Mouse (Mus musculus): ENCODE results near the gene Atg14. TPM values are rescaled to one million over a fixed set of nuclear protein-coding genes. Genes with fewer than 3 reads are reported as not detected.
"Not testable (repeated sequence)": the region's sequence is repeated elsewhere in the genome, so short reads cannot be mapped to it uniquely, and the experiment has no call there.

Gene Atg14
- polyA plus RNA-seq, 1 experiment from 2014 or later: 18.8 TPM

DNA sequence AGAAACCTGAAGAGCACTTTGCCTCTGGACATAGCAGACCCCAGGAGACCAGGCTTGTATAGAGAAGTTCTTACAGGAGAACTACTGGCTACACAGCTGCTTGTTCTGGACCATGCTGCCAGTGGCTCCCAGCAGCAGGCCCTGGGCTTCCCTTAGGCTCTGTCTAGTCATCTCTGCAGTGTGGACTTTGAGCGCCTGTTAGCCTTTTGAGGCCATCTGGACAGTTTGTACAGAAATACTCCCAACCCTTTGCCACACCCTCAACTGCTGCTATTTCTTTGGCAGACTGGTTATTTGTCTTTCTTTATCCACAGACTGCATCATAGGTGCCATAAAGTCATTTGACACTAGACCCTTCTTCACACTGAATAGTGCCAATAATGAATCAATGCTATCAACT is 35.4 kb downstream of the Atg14 start:
- Histone ChIP-seq H3K4me2 (no peak overlapping the region), H3K9me3 (no peaks in the 10 kb centered on the region), H3K36me3 (replicated peaks) (peaks cover 12% of the 10 kb centered on the region), H3K9ac (no peak overlapping the region), H3K4me1 (peaks cover 5% of the 10 kb centered on the region), H3K27ac (no peak overlapping the region), H3K4me3 (replicated peaks) (no peak overlapping the region), H3K27me3 (no peaks in the 10 kb centered on the region)
- 100% methylated on average over 1 of the region's 1 CpGs for WGBS
- ATAC-seq (ENCODE audit: low FRiP score): no peak

DNA sequence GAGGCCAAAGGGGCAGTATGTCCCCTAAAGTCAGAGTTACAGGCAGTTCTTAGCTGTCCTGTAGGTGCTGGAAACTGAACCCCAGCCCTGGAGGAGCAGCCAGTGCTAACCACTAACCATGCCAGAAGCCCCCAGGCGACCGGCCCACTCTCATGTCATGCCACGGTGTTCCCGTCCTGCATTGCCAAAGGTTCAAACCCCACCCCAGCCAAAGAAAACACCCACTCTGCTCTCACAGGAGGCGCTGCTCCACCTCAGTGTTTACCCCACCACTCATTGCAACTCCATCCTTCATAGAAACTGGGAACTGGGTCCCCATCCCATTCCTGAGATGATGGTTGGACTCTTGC is 36.3 kb downstream of the Atg14 start:
- H3K27me3 ChIP-seq: no peaks in the 10 kb centered on the region
- H3K9me3 ChIP-seq: no peaks in the 10 kb centered on the region
- no peak overlapping the region for H3K4me2 ChIP-seq
- H3K4me3 ChIP-seq (replicated peaks): no peak overlapping the region
- no peak for ATAC-seq (ENCODE audit: low FRiP score)
- no peak overlapping the region for H3K27ac ChIP-seq
- H3K9ac ChIP-seq: no peak overlapping the region
- peaks cover 12% of the 10 kb centered on the region for H3K36me3 ChIP-seq (replicated peaks)
- H3K4me1 ChIP-seq: peaks cover 5% of the 10 kb centered on the region
- 85% methylated on average over 5 of the region's 5 CpGs for WGBS

DNA sequence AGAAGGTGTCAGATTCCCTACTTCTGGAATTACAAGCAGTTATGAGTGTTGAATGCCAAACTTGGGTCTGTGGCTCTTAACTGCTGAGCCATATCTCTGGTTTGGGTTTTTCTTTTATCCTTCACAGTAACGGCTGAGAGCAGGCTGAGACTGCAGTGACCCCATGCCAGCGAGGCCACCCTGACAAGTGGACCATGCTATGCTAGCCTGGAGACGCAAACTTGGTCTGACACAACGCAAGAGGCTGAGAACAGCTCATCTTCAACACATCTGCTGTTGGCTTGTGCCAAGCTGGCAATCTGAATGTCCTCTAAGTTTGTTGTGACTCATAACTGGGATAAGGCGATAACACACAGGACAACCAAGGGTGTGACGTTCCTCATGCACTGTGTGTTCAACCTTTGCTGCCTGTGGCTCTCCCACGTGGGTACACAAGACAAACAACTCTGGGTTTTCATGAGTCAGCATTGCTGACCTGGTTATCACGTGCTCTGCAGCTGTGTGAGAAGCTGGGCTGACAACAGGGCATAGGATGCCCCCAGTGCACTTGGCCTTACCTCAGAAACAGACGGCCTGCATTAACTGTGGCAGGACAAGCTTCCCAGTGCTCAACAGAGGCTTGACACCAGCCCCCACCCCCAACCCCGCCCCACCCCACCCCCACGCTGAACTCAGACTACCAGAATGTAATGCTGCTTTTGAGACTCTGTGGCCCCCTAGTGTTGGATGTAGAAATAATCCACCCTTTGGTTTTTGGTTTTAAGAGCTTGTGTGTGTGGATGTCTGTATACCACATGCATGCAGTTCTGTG is 36.9 kb downstream of the Atg14 start:
- ATAC-seq (ENCODE audit: low FRiP score): peak; percentile 72; the same call in 1 of the 2 replicates
- no peak overlapping the region for H3K4me3 ChIP-seq (replicated peaks)
- peaks cover 12% of the 10 kb centered on the region for H3K36me3 ChIP-seq (replicated peaks)
- H3K9me3 ChIP-seq: no peaks in the 10 kb centered on the region
- H3K27me3 ChIP-seq: no peaks in the 10 kb centered on the region
- H3K4me2 ChIP-seq: no peak overlapping the region
- H3K4me1 ChIP-seq: peaks cover 5% of the 10 kb centered on the region
- H3K9ac ChIP-seq: no peak overlapping the region
- peak overlapping the region; percentile 26; the same call in 1 of the 2 replicates for H3K27ac ChIP-seq
- WGBS: 55% methylated on average over 11 of the region's 11 CpGs

DNA sequence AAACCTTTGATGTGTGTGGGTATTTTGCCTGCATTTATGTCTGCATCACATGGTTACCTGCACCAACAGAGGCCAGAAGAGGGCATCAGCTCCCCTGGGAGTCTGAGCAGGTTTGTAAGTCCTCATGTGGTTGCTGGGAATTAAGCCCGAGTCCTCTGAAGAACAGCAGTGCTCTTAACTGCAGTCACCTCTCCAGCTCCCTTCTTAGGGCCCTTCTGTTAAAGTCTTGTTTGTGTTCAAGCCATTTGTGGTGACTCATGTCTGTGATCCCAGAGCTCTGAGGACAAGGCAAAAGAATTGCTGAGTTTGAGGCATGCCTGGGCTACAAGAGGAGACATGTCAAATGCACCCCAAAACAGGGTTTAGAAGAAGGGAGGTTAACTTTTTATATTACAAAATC is 38.0 kb downstream of the Atg14 start:
- no peaks in the 10 kb centered on the region for H3K9me3 ChIP-seq
- peaks cover 5% of the 10 kb centered on the region for H3K4me1 ChIP-seq
- no peak overlapping the region for H3K27ac ChIP-seq
- ATAC-seq (ENCODE audit: low FRiP score): no peak
- peaks cover 12% of the 10 kb centered on the region for H3K36me3 ChIP-seq (replicated peaks)
- H3K9ac ChIP-seq: no peak overlapping the region
- no peak overlapping the region for H3K4me3 ChIP-seq (replicated peaks)
- H3K27me3 ChIP-seq: no peaks in the 10 kb centered on the region
- no peak overlapping the region for H3K4me2 ChIP-seq
- 70% methylated on average over 1 of the region's 1 CpGs for WGBS

DNA sequence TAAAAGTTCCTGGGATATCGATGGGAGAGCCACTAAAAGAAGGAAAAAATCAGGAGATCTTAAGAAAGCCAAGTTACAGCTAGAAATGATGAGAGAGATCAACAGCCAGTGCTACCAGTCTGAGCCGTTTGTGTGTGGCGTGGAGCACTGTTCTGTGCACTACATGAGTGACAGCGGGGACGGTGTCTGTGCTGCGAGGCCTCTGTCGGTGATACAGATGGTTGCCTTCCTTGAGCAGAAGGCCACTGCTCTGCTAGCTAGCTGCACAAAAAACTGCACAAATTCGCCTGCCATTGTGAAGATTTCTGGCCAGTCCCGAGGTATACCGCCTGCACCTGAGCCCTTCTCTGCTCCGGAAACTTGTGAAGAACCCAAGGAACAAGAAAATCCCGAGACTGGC is 40.9 kb downstream of the Atg14 start:
- not testable (repeated sequence) for H3K9ac ChIP-seq; H3K27me3 ChIP-seq; H3K9me3 ChIP-seq; H3K4me3 ChIP-seq (replicated peaks); H3K4me2 ChIP-seq; H3K4me1 ChIP-seq; ATAC-seq (ENCODE audit: low FRiP score); H3K27ac ChIP-seq
- WGBS: 94% methylated on average over 12 of the region's 12 CpGs
- H3K36me3 ChIP-seq (replicated peaks): peaks cover 12% of the 10 kb centered on the region

DNA sequence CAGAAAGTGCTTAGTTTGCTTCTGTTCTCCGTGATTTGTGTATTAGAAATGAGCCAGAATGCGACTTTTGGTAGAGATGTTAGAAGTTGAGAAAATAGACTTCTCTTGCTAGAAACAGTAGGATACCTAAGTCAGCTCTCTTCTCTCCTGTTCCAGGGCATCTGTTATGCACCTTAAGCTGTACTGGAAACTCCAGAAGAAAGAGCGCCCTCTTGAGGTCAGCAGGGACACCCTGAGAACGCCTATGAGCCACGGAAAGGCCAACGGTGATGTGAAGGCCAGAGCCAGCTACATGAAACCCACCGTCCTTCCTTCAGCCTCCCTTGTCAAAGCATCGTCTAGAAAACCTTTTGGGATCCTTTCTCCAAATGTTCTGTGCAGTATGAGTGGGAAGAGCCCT is 41.4 kb downstream of the Atg14 start:
- WGBS: 41% methylated on average over 8 of the region's 8 CpGs
- peaks cover 12% of the 10 kb centered on the region for H3K36me3 ChIP-seq (replicated peaks)
- H3K27ac ChIP-seq: no peak overlapping the region

DNA sequence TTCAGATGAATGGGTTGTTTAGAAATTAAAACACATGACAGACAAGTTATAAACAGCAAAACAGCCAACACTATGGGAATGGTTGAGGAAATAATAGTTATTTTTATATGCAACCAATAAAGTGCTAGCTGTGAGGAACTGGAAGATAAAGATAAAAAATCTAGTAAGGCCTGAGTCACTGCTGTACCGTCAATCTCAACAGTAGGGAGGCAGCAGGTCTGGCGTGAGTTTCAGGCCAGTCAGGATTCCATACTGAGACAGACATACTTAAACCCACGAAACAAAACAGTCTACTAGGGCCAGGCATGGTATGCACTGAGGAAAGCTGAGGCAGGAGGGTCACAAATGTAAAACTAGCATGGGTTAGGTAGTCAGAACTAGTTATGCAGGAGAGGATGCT is 42.2 kb downstream of the Atg14 start:
- Histone ChIP-seq H3K4me2 (no peak overlapping the region), H3K4me1 (no peaks in the 10 kb centered on the region), H3K9ac (no peak overlapping the region), H3K4me3 (replicated peaks) (no peak overlapping the region), H3K36me3 (replicated peaks) (peaks cover 12% of the 10 kb centered on the region), H3K27me3 (no peaks in the 10 kb centered on the region), H3K9me3 (no peaks in the 10 kb centered on the region), H3K27ac (no peak overlapping the region)
- 90% methylated on average over 3 of the region's 3 CpGs for WGBS
- ATAC-seq (ENCODE audit: low FRiP score): no peak

More for the DNA sequence above, 41.4 kb downstream of the Atg14 start:
- Histone ChIP-seq H3K9me3 (no peaks in the 10 kb centered on the region), H3K4me3 (replicated peaks) (no peak overlapping the region), H3K4me1 (peaks cover 5% of the 10 kb centered on the region), H3K9ac (no peak overlapping the region), H3K4me2 (no peak overlapping the region), H3K27me3 (no peaks in the 10 kb centered on the region)
- ATAC-seq (ENCODE audit: low FRiP score): no peak; the same call in 1 of the 2 replicates

DNA sequence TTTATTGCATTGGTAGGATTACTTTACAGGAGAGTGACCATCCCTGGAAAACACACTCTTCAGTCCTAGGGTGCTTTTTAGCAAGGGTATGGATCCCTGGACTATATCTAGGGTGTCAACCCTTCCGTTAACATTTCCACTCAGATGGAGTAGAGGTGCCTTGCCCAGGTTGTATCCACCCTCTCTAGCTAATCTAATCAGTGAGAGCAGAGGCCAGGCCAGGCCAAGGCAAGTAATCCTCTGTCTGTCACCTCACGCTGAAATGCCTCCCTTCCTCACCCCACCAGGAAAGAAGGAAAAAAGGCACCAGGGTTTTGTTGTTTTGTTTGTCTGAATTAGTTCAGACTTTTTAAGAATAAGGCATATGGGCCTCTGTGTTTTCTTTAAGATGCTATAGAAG is 42.6 kb downstream of the Atg14 start:
- H3K9ac ChIP-seq: no peak overlapping the region
- H3K36me3 ChIP-seq (replicated peaks): peaks cover 12% of the 10 kb centered on the region
- H3K27ac ChIP-seq: no peak overlapping the region
- H3K4me1 ChIP-seq: no peaks in the 10 kb centered on the region
- no peak for ATAC-seq (ENCODE audit: low FRiP score)
- WGBS: 84% methylated on average over 2 of the region's 2 CpGs
- H3K4me3 ChIP-seq (replicated peaks): no peak overlapping the region
- H3K27me3 ChIP-seq: no peaks in the 10 kb centered on the region
- H3K9me3 ChIP-seq: no peaks in the 10 kb centered on the region
- no peak overlapping the region for H3K4me2 ChIP-seq

DNA sequence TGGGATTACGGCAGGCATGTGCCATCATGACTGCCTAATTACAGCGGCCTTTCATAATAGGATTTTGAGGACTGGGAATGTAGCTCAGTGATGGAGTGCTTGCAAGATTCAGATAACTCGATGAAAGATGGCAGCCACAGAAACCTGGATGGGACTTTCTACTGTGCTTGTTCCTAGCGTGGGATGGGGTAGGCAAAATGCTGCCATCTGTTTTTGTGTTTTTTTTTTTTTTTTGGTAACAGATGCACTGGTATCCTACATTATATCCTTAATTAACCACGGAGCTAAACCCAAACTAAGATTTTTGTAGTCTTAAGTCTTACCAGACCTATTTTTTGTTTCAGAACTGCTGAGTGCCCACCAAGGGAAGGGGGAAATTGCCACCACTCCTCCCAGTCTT is 44.6 kb downstream of the Atg14 start:
- no peak overlapping the region for H3K9ac ChIP-seq
- H3K4me2 ChIP-seq: no peak overlapping the region
- ATAC-seq (ENCODE audit: low FRiP score): no peak
- H3K4me3 ChIP-seq (replicated peaks): no peak overlapping the region
- no peaks in the 10 kb centered on the region for H3K9me3 ChIP-seq
- H3K36me3 ChIP-seq (replicated peaks): no peaks in the 10 kb centered on the region; the same call in none of the 2 replicates
- WGBS: 89% methylated on average over 5 of the region's 5 CpGs
- H3K4me1 ChIP-seq: no peaks in the 10 kb centered on the region
- no peak overlapping the region for H3K27ac ChIP-seq
- no peaks in the 10 kb centered on the region for H3K27me3 ChIP-seq

DNA sequence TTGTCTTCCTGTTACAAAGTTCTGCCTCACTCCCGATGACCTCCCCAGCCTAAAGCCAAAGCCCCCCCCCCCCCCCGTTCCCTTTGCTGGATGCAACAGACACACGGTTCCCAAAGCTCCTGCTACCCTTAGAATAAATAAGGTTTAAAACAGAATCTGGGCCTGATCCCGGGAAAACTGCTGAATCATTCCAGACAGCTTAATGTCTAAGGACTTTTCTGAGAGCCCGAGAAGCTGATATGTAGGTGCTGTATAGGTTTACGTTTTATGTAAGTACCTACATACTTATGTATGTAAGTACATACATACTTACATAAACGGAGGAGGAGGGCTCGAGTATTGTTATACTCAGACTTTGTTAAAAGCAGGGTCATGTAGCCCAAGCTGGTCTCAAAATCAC is 45.1 kb downstream of the Atg14 start:
- no peak for ATAC-seq (ENCODE audit: low FRiP score)
- H3K9me3 ChIP-seq: no peaks in the 10 kb centered on the region

DNA sequence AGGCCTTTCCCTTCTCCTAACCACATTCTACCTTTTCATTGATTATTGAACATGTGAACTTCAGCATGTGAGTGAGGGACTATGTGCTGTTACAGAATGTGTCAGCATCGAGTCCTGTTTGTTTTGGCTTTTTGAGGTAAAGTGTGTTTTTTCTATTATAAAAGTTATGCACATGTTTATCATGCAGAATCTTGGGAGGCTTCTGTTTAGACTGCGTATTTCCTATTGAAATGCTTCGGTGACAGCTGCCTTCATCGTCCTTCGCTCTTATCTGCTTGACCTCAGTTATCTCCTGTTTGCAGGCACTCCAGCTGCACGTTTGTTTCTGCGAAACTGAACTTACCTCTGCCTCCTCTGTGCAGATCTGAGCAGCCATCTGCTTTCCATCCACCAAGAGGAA is 48.1 kb downstream of the Atg14 start:
- H3K27ac ChIP-seq: no peak overlapping the region
- H3K4me2 ChIP-seq: no peak overlapping the region
- no peak overlapping the region for H3K4me3 ChIP-seq (replicated peaks)
- no peaks in the 10 kb centered on the region for H3K36me3 ChIP-seq (replicated peaks)
- H3K9ac ChIP-seq: no peak overlapping the region
- ATAC-seq (ENCODE audit: low FRiP score): no peak
- H3K9me3 ChIP-seq: no peaks in the 10 kb centered on the region
- WGBS: 90% methylated on average over 7 of the region's 7 CpGs
- no peaks in the 10 kb centered on the region for H3K27me3 ChIP-seq
- no peaks in the 10 kb centered on the region for H3K4me1 ChIP-seq

More for the DNA sequence above, 45.1 kb downstream of the Atg14 start:
- Histone ChIP-seq H3K27ac (no peak overlapping the region), H3K36me3 (replicated peaks) (no peaks in the 10 kb centered on the region; the same call in none of the 2 replicates), H3K4me2 (no peak overlapping the region), H3K4me3 (replicated peaks) (no peak overlapping the region), H3K9ac (no peak overlapping the region), H3K27me3 (no peaks in the 10 kb centered on the region), H3K4me1 (no peaks in the 10 kb centered on the region)
- WGBS: 82% methylated on average over 8 of the region's 8 CpGs

DNA sequence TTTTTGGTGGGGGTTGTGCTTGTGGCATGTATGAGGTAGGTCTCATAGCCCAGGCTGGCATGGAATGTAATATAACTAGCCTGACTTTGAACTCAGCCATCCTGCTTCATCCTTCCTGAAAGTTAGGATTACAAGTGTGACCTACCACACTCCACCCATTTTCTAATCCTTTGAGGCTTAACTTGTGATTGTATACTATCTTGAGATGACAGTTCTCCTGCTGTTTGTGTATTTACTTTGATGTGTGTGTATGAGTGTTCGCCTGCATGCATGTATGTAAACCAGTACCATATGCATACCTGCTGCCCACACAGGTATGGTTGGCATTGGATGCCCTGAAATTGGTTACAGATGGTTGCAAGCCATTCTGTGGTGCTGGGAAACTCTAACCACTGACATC is 48.8 kb downstream of the Atg14 start:
- no peak overlapping the region for H3K27ac ChIP-seq
- no peaks in the 10 kb centered on the region for H3K27me3 ChIP-seq
- no peaks in the 10 kb centered on the region for H3K36me3 ChIP-seq (replicated peaks)
- H3K4me2 ChIP-seq: no peak overlapping the region
- H3K9ac ChIP-seq: no peak overlapping the region
- no peak for ATAC-seq (ENCODE audit: low FRiP score)
- no peaks in the 10 kb centered on the region for H3K4me1 ChIP-seq
- no peak overlapping the region for H3K4me3 ChIP-seq (replicated peaks)
- H3K9me3 ChIP-seq: no peaks in the 10 kb centered on the region
- WGBS: 94% methylated on average over 1 of the region's 1 CpGs

DNA sequence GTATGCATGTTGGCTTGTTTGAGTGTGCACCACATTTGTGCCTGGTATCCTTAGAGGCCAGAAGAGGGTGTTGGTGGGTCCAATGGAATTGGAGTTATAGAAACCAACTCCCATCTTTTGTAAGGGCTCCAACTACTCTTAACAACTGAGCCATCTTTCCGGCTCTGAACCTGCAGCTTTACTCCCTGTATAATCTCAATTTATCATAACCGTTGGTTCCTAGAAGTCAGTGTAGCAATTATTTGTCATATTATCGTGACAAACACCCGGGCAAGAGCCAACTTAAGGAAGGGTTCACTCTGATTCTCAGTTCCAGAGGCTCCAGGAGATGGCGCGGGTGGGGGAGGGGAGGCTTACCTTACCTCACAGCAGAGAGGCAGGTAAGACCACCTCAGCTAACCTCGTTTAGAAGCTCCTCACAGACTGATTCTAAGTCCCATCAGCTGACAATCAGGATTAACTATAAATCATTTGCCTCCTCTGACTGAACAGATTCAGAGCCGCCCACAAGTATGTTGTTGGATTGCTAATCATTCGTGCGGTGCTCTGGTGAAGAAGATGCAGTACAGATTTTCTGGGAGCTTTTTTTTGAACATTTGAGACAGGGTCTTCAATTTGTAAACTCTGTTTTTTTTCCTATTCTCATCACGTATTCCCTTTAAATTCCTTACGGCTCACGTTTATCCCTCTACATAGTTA is 49.5 kb downstream of the Atg14 start:
- no peaks in the 10 kb centered on the region for H3K4me1 ChIP-seq
- H3K27ac ChIP-seq: no peak overlapping the region
- no peak for ATAC-seq (ENCODE audit: low FRiP score)
- no peaks in the 10 kb centered on the region for H3K36me3 ChIP-seq (replicated peaks)
- no peak overlapping the region for H3K4me3 ChIP-seq (replicated peaks)
- 87% methylated on average over 13 of the region's 13 CpGs for WGBS
- no peak overlapping the region for H3K9ac ChIP-seq
- H3K9me3 ChIP-seq: no peaks in the 10 kb centered on the region
- H3K27me3 ChIP-seq: no peaks in the 10 kb centered on the region
- no peak overlapping the region for H3K4me2 ChIP-seq

All from forebrain, embryonic 12.5 days (tissue).